Mouse (Mus musculus) thymus, postnatal 0 days (tissue): ENCODE measurements around the gene Gm38119. TPM values are rescaled to one million over a fixed set of nuclear protein-coding genes. Genes with fewer than 3 reads are reported as not detected.
"Not testable (repeated sequence)": the region's sequence is repeated elsewhere in the genome, so short reads cannot be mapped to it uniquely, and the experiment has no call there.

Experiments used
- DNase-seq: peaks from one replicate; pipeline ENCODE4 v3.0.0-alpha.2; 2015; ENCODE audit warnings: low spot score
- polyA plus RNA-seq: library from polyadenylated mRNA; unstranded; fragments of >200 nt; fragmentation: Nextera tagmentation; extraction: Ambion mirVana; gene quantifications from 2 replicates; pipeline ENCODE4 v1.2.1, GENCODE M21; 2015

Gm38119 gene
- polyA plus RNA-seq, result not detected in 2 replicates

- DNase-seq, result no peak
Measured at GRCm38 (mm10) chr3:92738996-92739395, at the start of gene Gm38119. TSS of gene Gm38119 (minus strand) at chr3:92739096.

DNA sequence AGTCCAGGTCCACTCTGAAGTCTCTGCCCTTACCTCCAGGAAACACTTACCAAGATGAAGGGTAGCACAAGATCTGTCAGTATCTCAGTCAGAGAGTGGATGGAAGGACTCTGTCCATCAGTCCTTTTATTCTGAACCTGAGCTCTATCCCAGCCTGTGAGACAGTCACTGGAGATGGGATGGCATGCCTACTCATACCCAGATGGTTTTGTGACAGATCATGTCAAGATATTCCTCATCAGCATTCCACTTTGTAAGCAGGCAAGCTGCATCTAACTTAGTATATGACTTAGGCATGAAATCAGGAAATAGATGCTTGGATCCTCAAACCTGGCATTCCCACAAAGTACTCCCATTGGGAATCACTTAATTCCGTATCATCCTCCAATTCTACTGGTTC lies 39.9 kb upstream of the Gm38119 start, which contains the start of gene Lce1i:
Lce1i (minus strand) TSS at position 101 of the 400 bp plus-strand sequence.
- no peak for DNase-seq

DNA sequence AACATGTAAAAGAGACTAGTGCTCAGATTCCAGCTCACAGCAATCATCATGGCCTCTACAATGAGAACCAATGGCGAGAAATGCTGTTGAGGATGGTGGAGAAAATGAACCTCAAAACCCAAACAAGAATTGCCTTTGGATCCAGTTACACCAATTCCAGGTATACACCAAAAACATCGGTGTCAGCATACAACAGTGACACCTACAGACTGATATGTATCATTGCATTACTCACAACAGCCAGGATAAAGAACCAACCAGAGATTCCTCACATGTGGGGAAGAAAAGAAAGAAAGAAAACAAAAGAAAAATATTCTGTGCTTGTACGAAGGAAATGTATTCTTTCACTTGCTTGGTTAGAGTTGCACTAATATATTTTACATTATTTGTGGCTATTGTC lies 32.7 kb upstream of the Gm38119 start:
- DNase-seq, result no peak

GRCm38 (mm10) chr3:92764965-92765364 lies 26.1 kb upstream of the Gm38119 start, which contains the start of gene Lce1h:
TSS of gene Lce1h (minus strand) at chr3:92765065.
- DNase-seq, result no peak

GRCm38 (mm10) chr3:92753197-92753596 lies 14.3 kb upstream of the Gm38119 start:
- no peak for DNase-seq

DNA sequence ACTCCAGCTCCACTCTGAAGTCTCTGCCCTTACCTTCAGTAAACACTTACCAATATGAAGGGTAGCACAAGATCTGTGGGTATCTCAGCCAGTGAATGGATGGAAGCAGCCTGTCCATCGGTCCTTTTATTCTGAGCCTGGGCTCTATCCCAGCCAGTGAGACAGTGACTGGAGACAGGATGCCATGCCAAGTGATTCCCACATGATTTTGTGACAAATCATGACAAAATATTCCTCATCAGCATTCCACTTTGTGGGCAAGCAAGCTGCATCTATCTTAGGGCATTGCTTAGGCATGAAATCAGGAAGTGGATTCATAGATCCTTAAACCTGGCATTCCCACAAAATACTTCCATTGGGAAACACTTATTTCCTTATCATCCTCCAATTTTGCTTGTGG lies 13.3 kb upstream of the Gm38119 start, which contains the start of gene Lce1g:
Lce1g (minus strand) TSS at position 101 of the 400 bp plus-strand sequence.
- no peak for DNase-seq

GRCm38 (mm10) chr3:92722631-92723030 lies 16.3 kb downstream of the Gm38119 start:
- DNase-seq, result no peak

DNA sequence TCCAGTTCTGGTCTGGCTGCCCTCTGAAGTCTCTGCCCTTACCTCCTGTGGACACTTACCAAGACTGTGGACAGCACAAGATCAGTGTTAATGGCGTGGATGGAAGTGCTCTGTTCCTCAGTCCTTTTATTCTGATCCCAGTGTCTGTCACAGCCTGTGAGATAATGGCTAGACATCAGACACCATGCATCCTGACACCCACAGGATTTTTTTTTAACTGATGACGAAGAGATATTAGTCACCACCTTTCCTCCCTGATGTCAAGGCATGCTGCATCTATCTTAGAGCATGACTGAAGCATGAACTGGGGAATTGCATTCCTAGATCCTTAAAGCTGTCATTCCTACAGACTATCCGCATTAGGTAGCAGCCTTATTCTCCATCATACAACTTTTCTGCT lies 18.6 kb downstream of the Gm38119 start, which contains the start of gene Lce1f:
Lce1f (minus strand) TSS at position 101 of the 400 bp plus-strand sequence.
- no peak for DNase-seq

GRCm38 (mm10) chr3:92715122-92715521 lies 23.8 kb downstream of the Gm38119 start:
- DNase-seq, result no peak

GRCm38 (mm10) chr3:92708974-92709373 lies 29.9 kb downstream of the Gm38119 start, which contains the start of gene Lce1e:
TSS of gene Lce1e (minus strand) at chr3:92709074.
- no peak for DNase-seq

DNA sequence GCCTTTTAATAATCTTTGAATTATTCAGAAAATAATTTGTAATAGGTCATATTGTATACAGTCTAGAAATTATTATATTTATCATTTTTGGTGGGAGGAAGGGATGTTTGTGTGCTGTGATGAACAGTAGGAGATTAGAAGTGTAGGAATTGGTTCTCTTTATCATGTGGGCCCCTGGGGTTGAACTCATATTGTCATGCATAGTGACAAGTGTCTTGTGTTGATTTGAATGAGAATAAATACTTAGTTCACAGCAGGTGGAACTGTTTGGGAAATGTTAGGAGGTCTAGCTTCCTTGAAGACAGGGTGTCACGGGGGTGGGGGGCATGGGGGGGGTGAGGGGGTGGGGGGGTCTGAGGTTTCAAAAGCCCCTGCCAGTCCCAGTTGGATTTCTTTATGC lies 44.3 kb downstream of the Gm38119 start:
- DNase-seq, result no peak

DNA sequence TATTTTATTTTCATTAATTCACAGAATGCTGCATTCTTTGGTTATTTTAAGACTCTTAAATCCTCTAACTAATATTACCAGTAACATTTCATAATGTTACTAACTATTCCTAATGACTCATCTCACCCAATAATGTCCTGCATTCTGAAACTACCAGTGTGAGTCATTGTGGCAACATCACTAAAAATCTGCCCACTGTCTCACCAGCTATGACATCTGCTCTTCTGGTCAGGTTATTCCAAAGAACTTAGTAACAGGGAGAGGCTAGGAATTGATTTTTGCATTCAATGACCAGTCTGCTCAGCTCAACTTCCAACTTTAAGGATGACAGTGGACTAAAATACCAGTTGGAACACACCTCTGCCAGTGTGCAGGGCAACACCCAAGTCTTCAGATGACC lies 47.2 kb downstream of the Gm38119 start:
- DNase-seq, result no peak

DNA sequence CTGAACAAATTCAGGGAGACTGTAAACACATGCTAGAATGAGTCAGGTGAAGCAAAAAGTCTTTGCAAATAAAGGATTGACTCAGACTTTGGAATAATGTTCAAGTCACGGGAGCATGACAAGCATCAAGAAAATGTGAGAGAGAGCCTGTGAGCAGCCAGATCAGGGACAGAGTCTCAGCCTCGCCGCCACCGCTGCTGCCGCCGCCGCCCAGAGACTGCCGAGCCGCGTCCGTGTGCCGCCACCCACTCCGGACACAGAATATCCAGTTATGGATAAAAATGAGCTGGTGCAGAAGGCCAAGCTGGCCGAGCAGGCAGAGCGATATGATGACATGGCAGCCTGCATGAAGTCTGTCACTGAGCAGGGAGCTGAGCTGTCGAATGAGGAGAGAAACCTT lies 49.7 kb downstream of the Gm38119 start:
- not testable (repeated sequence) for DNase-seq

Other genes with a start within 250 kb of the Gm38119 start
- 1.1 TPM in 1 of 2 replicates, not detected in the other for gene Sprr4, start 238.6 kb downstream of the Gm38119 start, polyA plus RNA-seq
- gene 2310046K23Rik, start 204.6 kb downstream of the Gm38119 start, polyA plus RNA-seq, result 0.46 TPM in 1 of 2 replicates, not detected in the other
- 0.14 and 0.25 TPM in 2 replicates for gene Ivl, start 165.4 kb downstream of the Gm38119 start, polyA plus RNA-seq
- 0.16 TPM in 1 of 2 replicates, not detected in the other for gene Smcp, start 150.1 kb downstream of the Gm38119 start, polyA plus RNA-seq
- not detected in 2 replicates for gene 2210017I01Rik, start 131.6 kb downstream of the Gm38119 start, polyA plus RNA-seq
- gene Lce6a, start 117.4 kb downstream of the Gm38119 start, polyA plus RNA-seq, result not detected in 2 replicates
- 0.34 TPM in 1 of 2 replicates, not detected in the other for gene Lce1a1, start 90.8 kb downstream of the Gm38119 start, polyA plus RNA-seq
- gene Lce1b, start 82.2 kb downstream of the Gm38119 start, polyA plus RNA-seq, result not detected in 2 replicates
- gene Lce1a2, start 68.8 kb downstream of the Gm38119 start, polyA plus RNA-seq, result 0.20 and 0.49 TPM in 2 replicates
- not detected in 2 replicates for gene Lce1c, start 59.8 kb downstream of the Gm38119 start, polyA plus RNA-seq
- not detected in 2 replicates for gene Lce1d, start 51.9 kb downstream of the Gm38119 start, polyA plus RNA-seq
- 0.27 and 0.39 TPM in 2 replicates for gene Lce1e, start 30.0 kb downstream of the Gm38119 start, polyA plus RNA-seq
- not detected in 2 replicates for gene Lce1f, start 18.7 kb downstream of the Gm38119 start, polyA plus RNA-seq
- gene Lce1g, start 13.2 kb upstream of the Gm38119 start, polyA plus RNA-seq, result 0.14 TPM in 1 of 2 replicates, not detected in the other
- 0.21 and 0.50 TPM in 2 replicates for gene Lce1h, start 26.0 kb upstream of the Gm38119 start, polyA plus RNA-seq
- 0.24 and 0.26 TPM in 2 replicates for gene Lce1i, start 39.8 kb upstream of the Gm38119 start, polyA plus RNA-seq
- gene Lce1j, start 51.4 kb upstream of the Gm38119 start, polyA plus RNA-seq, result 1.4 and 1.5 TPM in 2 replicates
- gene Lce1k, start 68.8 kb upstream of the Gm38119 start, polyA plus RNA-seq, result not detected in 2 replicates
- 0.04 and 0.10 TPM in 2 replicates for gene Kprp, start 88.2 kb upstream of the Gm38119 start, polyA plus RNA-seq
- not detected in 2 replicates for gene Lce1l, start 112.2 kb upstream of the Gm38119 start, polyA plus RNA-seq
- gene 2310050C09Rik, start 131.1 kb upstream of the Gm38119 start, polyA plus RNA-seq, result 0.19 TPM in 1 of 2 replicates, not detected in the other
- gene Lce3a, start 187.1 kb upstream of the Gm38119 start, polyA plus RNA-seq, result 0.42 TPM in 1 of 2 replicates, not detected in the other
- 1.8 and 2.0 TPM in 2 replicates for gene Lce3b, start 193.9 kb upstream of the Gm38119 start, polyA plus RNA-seq
- gene Lce3c, start 205.4 kb upstream of the Gm38119 start, polyA plus RNA-seq, result 0.66 and 1.4 TPM in 2 replicates
- 0.57 and 0.59 TPM in 2 replicates for gene Lce3d, start 218.3 kb upstream of the Gm38119 start, polyA plus RNA-seq
- gene Lce3e, start 228.0 kb upstream of the Gm38119 start, polyA plus RNA-seq, result 0.77 and 0.79 TPM in 2 replicates